Mouse (Mus musculus): ENCODE results near the gene Pdcl2. TPM values are rescaled to one million over a fixed set of nuclear protein-coding genes. Genes with fewer than 3 reads are reported as not detected.

Gene Pdcl2
- polyA plus RNA-seq, 1 experiment from 2014 or later = not detected

DNA sequence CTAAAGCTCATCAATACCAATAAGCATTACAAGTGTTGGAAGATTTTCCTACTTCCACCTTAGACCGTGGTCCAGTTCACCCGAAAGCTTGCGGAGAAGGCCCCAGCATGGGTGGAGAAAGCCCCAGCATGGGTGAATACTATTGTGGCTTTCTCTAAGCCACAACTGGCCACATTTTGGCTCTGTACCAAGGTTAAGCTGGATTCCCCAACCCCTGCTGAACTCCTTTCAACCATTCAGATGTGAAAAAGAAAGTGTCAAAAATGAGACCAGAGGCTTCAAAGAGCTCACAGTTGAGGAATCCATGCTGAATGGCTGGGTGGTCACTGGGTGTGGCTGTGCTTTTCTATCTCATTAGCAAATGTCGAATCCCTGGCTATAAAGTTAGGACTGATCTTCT lies 2.9 kb upstream of the Pdcl2 start:
- Histone ChIP-seq H3K27ac (replicated peaks) (no peak overlapping the region), H3K9ac (replicated peaks) (no peak overlapping the region), H3K9me3 (no peaks in the 10 kb centered on the region), H3K27me3 (no peaks in the 10 kb centered on the region), H3K4me3 (no peak overlapping the region), H3K4me1 (no peaks in the 10 kb centered on the region), H3K4me2 (replicated peaks) (no peak overlapping the region), H3K36me3 (no peaks in the 10 kb centered on the region)
- no peak for ATAC-seq (ENCODE audit: low FRiP score, low read depth)
- WGBS = 42% methylated on average over 4 of the region's 4 CpGs

GRCm38 (mm10) chr5:76327296-76327695 lies 3.7 kb downstream of the Pdcl2 start:
- 58% methylated on average over 2 of the region's 2 CpGs for WGBS
- Histone ChIP-seq H3K9ac (replicated peaks) (no peak overlapping the region), H3K4me3 (no peak overlapping the region), H3K27ac (replicated peaks) (no peak overlapping the region), H3K4me1 (no peaks in the 10 kb centered on the region), H3K27me3 (no peaks in the 10 kb centered on the region; the same call in 1 of the 2 replicates), H3K36me3 (no peaks in the 10 kb centered on the region), H3K9me3 (no peaks in the 10 kb centered on the region), H3K4me2 (replicated peaks) (no peak overlapping the region)
- no peak for ATAC-seq (ENCODE audit: low FRiP score, low read depth)

DNA sequence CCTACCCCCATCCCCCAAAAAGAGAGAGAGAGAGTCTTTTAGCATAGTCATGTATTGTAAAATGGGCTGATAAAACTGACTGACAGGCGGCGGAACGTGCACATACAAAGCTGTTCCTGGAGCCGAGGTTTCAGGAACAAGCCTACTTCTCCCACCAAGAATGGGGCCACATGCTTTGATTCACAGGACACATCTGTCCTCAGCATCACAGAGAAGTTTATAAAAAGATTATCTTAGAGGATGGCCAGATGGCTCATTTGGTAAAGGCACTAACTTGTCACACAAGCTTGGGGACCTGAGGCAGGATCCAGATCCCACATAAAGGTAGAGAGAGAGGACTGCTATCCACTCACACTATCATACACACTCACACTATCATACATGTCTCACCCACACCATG lies 5.8 kb downstream of the Pdcl2 start:
- ATAC-seq (ENCODE audit: low FRiP score, low read depth) = no peak
- Histone ChIP-seq H3K27ac (replicated peaks) (no peak overlapping the region), H3K9me3 (no peaks in the 10 kb centered on the region), H3K4me2 (replicated peaks) (no peak overlapping the region), H3K4me1 (peaks cover 7% of the 10 kb centered on the region), H3K27me3 (no peaks in the 10 kb centered on the region; the same call in 1 of the 2 replicates), H3K9ac (replicated peaks) (no peak overlapping the region), H3K36me3 (no peaks in the 10 kb centered on the region), H3K4me3 (no peak overlapping the region)
- 88% methylated on average over 4 of the region's 4 CpGs for WGBS

DNA sequence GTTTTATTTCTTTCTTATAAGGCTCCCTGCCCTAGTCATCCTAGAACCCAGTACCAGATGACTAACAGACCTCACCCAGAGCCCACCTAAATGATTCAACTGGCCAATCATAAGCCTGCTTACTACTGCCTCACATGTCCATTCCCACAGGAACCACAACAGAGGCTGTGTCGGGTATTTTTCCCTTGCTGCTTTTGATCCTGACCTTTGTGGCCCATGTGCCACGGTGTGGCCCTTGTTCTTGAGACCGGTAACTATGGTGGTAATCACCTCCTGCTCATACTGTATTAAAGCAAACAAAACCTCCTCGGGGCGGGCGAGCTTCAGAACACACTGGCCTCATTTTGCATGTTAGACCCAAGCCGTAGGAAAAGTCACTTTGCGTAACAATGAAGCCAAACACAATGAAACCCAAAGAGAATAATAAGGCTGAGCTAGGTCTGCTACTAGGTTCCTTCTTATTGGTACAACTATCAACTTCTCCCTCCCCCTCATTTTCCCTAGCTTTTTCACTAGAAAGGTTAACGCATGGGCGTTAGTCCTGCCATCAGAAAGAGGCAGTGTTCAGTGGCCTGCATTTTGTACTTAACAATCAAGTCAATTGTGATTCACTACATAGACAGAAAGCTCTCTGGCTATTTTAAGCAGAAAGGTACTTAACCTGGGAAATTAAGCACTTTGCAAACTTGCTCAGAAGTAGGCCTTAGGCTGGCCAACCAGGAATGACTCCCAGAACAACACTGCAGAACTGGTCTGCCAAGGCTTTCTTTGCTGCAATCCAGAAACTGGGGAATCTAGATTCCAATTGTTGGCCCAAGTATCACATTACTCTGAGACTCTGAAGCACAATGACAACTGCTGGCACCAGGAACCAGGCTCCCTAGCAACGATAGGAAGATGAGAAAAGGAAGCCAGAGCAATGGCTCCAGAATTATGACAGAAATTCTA lies 9.4 kb downstream of the Pdcl2 start:
- 0 out of 2 replicates have a peak, but pooled peaks have one; percentile 19 for ATAC-seq (ENCODE audit: low FRiP score, low read depth)

DNA sequence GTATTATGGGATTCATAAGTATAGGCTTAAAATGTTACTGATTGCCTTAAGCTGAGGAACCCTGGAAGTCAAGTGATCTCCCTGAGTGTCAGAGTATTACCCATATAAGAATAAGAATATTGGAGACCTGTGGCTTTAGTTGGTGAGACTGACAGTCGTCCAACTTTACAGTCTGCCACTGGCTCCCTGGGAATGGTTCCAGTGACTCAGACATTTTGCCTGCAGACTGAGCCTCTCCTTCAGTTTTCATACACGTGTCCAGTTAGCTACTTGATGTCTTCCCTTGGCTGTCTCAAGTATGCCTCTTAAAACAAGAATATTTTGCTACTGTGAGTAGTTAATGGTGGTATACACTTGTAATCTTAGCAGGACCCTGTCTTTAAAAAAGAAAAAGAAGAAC lies 22.8 kb downstream of the Pdcl2 start:
- no peaks in the 10 kb centered on the region for H3K36me3 ChIP-seq

More for the DNA sequence above, 9.4 kb downstream of the Pdcl2 start:
- Histone ChIP-seq H3K27ac (replicated peaks) (no peak overlapping the region), H3K4me1 (peaks cover 7% of the 10 kb centered on the region), H3K36me3 (no peaks in the 10 kb centered on the region), H3K9me3 (no peaks in the 10 kb centered on the region), H3K27me3 (peaks cover 3% of the 10 kb centered on the region; the same call in 1 of the 2 replicates), H3K4me2 (replicated peaks) (no peak overlapping the region), H3K4me3 (no peak overlapping the region), H3K9ac (replicated peaks) (no peak overlapping the region)
- 14% methylated on average over 11 of the region's 11 CpGs for WGBS

DNA sequence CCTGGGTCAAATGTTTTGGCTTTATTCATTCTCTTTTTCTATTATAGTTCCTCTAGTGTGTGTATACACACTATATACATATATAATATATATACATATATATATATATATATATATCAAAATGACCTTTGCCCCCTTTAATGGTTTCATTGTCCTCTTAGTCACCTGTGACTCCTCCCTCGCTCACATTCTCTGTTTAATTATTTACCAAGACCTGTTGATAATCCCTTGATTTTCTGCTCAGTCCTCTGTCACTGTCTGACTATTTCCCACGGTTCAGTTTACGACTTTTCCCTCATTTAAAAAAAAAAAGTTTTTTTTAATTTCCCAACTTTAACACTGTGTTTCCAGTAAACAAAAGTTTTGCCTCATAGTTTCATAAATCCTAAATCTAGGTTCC lies 24.7 kb downstream of the Pdcl2 start:
- Histone ChIP-seq H3K9me3 (no peaks in the 10 kb centered on the region), H3K27ac (replicated peaks) (no peak overlapping the region), H3K36me3 (no peaks in the 10 kb centered on the region), H3K9ac (replicated peaks) (no peak overlapping the region), H3K27me3 (no peaks in the 10 kb centered on the region), H3K4me2 (replicated peaks) (no peak overlapping the region), H3K4me3 (no peak overlapping the region), H3K4me1 (peaks cover 14% of the 10 kb centered on the region; the same call in 1 of the 2 replicates)
- no peak for ATAC-seq (ENCODE audit: low FRiP score, low read depth)
- WGBS = 78% methylated on average over 3 of the region's 3 CpGs

More for the DNA sequence above, 22.8 kb downstream of the Pdcl2 start:
- WGBS = 75% methylated on average over 2 of the region's 2 CpGs
- Histone ChIP-seq H3K9me3 (no peaks in the 10 kb centered on the region), H3K4me3 (no peak overlapping the region), H3K4me2 (replicated peaks) (no peak overlapping the region), H3K27me3 (no peaks in the 10 kb centered on the region), H3K9ac (replicated peaks) (no peak overlapping the region), H3K27ac (replicated peaks) (no peak overlapping the region), H3K4me1 (peaks cover 6% of the 10 kb centered on the region; the same call in 1 of the 2 replicates)
- no peak for ATAC-seq (ENCODE audit: low FRiP score, low read depth)

DNA sequence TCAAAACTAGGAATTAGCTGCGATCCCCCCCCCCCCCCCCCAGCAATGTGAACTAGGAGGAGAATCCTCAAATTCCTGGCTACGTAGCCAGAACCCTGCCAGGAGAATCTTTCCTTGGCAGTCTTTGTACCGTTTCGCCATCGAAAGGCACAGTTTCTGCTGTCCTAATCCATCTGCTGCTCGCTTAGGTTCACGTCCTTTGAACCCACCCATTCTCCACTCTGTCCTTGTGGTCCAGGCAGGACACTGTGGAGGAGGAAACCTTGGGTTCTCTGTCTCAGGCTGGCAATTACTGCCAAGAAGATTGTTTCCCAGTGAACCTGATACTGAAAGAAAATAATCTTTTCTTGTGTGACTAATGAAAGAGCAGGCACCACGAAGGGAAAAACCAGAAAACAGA lies 25.3 kb downstream of the Pdcl2 start:
- peak overlapping the region; percentile 85 for H3K4me2 ChIP-seq (replicated peaks)
- peak overlapping the region; percentile 77 for H3K4me3 ChIP-seq
- H3K4me1 ChIP-seq = peaks cover 14% of the 10 kb centered on the region; the same call in 1 of the 2 replicates
- H3K36me3 ChIP-seq = no peaks in the 10 kb centered on the region
- no peak overlapping the region for H3K9ac ChIP-seq (replicated peaks)
- no peak for ATAC-seq (ENCODE audit: low FRiP score, low read depth)
- no peaks in the 10 kb centered on the region for H3K9me3 ChIP-seq
- H3K27me3 ChIP-seq = no peaks in the 10 kb centered on the region
- 3% methylated on average over 7 of the region's 8 CpGs for WGBS
- no peak overlapping the region for H3K27ac ChIP-seq (replicated peaks)

DNA sequence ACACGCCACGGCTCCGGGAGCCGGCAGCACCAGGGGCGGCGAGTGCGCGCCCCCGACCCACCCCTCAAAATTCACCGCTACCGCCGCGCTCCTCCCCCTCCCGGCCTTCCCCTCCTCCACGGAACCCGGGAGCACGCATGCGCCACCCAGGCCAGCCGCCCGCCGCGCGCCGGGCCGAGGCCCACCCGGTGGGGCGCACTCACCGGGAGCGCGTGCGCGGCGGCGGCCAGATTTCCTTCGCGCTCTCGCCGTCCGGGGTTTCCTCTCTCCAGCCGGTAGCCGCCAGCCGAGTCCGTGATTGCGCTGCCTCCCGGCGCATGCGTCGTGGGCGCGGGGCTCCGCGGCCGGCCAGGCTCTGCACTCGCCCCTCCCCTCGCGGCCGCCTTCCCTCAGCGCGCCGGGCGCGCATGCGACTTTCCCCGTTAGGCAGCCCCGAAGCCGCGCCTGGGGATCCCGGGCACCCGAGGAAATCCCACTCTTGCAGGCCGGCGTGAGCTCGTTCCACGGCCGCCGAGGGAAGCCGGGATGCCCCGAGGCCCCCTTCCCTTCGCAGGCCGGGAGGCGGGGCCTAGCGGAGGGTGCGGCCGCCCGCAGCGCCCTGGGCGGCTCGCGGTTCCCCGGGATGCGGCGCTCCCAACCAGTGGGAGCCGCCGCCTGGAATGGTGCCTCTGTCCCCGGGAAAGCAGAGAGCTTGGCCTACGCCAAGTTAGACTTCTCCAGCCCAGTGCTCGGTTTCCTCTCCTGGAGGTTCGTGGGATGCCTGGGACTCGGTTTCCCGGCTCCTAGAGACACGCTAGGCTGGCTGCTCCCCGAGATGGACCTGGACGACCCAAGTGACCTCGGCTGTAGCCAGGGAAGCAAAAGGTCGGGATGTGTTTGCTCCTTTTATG lies 26.3 kb downstream of the Pdcl2 start, which contains the start of gene Clock:
Clock (minus strand) TSS at position 341 of the 890 bp plus-strand sequence.
- H3K4me2 ChIP-seq (replicated peaks) = peak within 1 kb of the TSS; percentile 85

DNA sequence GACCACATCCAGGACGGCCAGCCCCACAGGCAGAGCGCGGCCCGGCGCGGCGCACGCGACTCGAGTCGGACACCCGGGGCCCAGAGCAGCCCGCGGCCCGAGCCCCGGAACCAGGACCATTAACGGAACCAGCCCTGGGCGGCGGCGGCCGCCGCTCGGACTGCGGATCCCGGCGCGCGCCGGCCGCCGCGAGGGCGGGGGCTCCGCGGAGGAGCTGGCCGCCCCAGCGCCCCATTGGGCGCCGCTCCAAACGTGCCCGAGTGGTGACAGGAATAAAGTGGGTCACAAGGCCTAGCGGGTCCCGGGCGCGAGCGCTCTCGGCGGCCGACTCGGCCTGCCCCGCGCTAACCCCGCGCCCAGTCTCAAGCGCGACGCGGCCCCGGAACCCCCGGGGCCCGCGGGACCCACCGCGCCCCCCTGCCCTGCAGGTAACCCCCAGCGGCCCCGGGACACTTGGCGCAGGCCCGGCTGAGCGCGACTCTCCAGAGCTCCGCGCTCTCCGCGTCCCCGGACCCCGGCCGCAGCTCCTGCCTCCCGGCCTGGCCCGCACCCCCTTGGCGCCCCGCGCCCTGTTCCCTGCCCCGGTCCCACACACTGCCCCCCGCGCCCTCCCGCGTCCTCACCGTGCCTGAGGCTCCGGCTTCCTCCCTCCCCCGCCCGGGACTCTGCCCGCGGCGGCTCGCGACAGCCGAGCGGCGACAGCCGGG lies 27.1 kb downstream of the Pdcl2 start:
- Histone ChIP-seq H3K4me2 (replicated peaks) (peak overlapping the region; percentile 85), H3K4me3 (peak overlapping the region; percentile 77), H3K36me3 (no peaks in the 10 kb centered on the region), H3K27ac (replicated peaks) (peak overlapping the region; percentile 97), H3K9ac (replicated peaks) (peak overlapping the region; percentile 87), H3K27me3 (no peaks in the 10 kb centered on the region), H3K9me3 (no peaks in the 10 kb centered on the region), H3K4me1 (peaks cover 14% of the 10 kb centered on the region; the same call in 1 of the 2 replicates)
- under 1% methylated on average over 57 of the region's 100 CpGs for WGBS
- ATAC-seq (ENCODE audit: low FRiP score, low read depth) = peak; percentile 84

More for the DNA sequence above, 26.3 kb downstream of the Pdcl2 start, which contains the start of gene Clock:
- H3K9ac ChIP-seq (replicated peaks) = peak within 1 kb of the TSS; percentile 87
- peak; percentile 88 for ATAC-seq (ENCODE audit: low FRiP score, low read depth)
- no peaks in the 10 kb centered on the region for H3K9me3 ChIP-seq
- H3K4me1 ChIP-seq = peaks cover 14% of the 10 kb centered on the region; the same call in 1 of the 2 replicates
- peak within 1 kb of the TSS; percentile 97 for H3K27ac ChIP-seq (replicated peaks)
- WGBS = under 1% methylated on average over 85 of the region's 104 CpGs
- peak within 1 kb of the TSS; percentile 77 for H3K4me3 ChIP-seq
- no peaks in the 10 kb centered on the region for H3K27me3 ChIP-seq
- no peaks in the 10 kb centered on the region for H3K36me3 ChIP-seq

DNA sequence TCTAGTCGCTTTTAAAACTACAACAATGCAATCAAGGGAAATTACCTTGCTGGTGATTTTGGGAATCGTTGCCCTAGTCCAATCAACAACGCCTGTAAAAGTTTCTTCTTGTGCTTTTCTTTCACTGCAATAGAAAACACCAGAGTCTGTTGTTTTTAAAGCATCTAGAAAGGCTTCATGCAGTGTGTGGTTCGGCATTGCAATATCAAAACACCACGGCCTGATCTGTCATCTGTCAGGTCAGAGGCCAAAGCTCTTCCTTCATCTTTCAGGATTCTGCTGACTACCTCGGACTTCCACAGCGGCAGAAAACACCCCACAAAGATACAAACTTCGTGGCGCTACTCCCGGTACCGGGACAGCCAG lies 27.6 kb downstream of the Pdcl2 start:
- Histone ChIP-seq H3K27me3 (no peaks in the 10 kb centered on the region), H3K27ac (replicated peaks) (peak overlapping the region; percentile 97), H3K9me3 (no peaks in the 10 kb centered on the region), H3K4me2 (replicated peaks) (peak overlapping the region; percentile 85), H3K4me1 (peaks cover 14% of the 10 kb centered on the region; the same call in 1 of the 2 replicates), H3K36me3 (no peaks in the 10 kb centered on the region), H3K4me3 (peak overlapping the region; percentile 77), H3K9ac (replicated peaks) (peak overlapping the region; percentile 87)
- ATAC-seq (ENCODE audit: low FRiP score, low read depth) = no peak
- WGBS = 8% methylated on average over 11 of the region's 11 CpGs

GRCm38 (mm10) chr5:76302009-76302408 lies 28.9 kb downstream of the Pdcl2 start:
- no peak for ATAC-seq (ENCODE audit: low FRiP score, low read depth)
- Histone ChIP-seq H3K4me3 (no peak overlapping the region), H3K4me2 (replicated peaks) (no peak overlapping the region), H3K9ac (replicated peaks) (no peak overlapping the region), H3K4me1 (peaks cover 14% of the 10 kb centered on the region; the same call in 1 of the 2 replicates), H3K9me3 (no peaks in the 10 kb centered on the region), H3K36me3 (no peaks in the 10 kb centered on the region), H3K27ac (replicated peaks) (no peak overlapping the region), H3K27me3 (no peaks in the 10 kb centered on the region)
- WGBS = 89% methylated on average over 2 of the region's 2 CpGs

Data from midbrain, embryonic 12.5 days (tissue).